Mouse (Mus musculus): ENCODE measurements around the gene Igflr1.

- TF ChIP-seq CTCF (IDR thresholded peaks at IDR 0.05; ENCODE audit: low read depth) (no peak), EP300 (optimal IDR thresholded peaks at IDR 0.05) (no peak)
Observed at GRCm38 (mm10) chr7:30615049-30615760, 50.0 kb downstream of the Igflr1 start.

Data from stomach, postnatal 0 days (tissue).